Mouse (Mus musculus) left cerebral cortex, adult 18-20 months (tissue): ENCODE data around the gene Cdk5rap2. TPM values are rescaled to one million over a fixed set of nuclear protein-coding genes. Genes with fewer than 3 reads are reported as not detected.

Source experiments
- DNase-seq, 2 experiments: peaks; one replicate each; pipeline ENCODE4 v3.0.0; 2021 to 2022; ENCODE audit warnings: low spot score in 2 of 2, mixed read lengths in 1 of 2
- long read RNA-seq, 2 experiments: library from polyadenylated mRNA; stranded (forward); transcript quantifications; one replicate each; pipeline ENCODE4 v2.0.0; 2021
- total RNA-seq, 2 experiments: library from RNA; stranded (reverse); gene quantifications; 2 replicates each; pipeline ENCODE4 v1.2.3; 2021

The Cdk5rap2 gene
- total RNA-seq = 1 to 10 TPM; 6.3 to 7.1 TPM
- long read RNA-seq, experiment 1, full-length matches to known transcripts = 2 of 8 reads
- long read RNA-seq, experiment 1, partial matches to known transcripts = 2 of 8 reads
- long read RNA-seq, experiment 1, other reads (novel, unspliced or antisense) = 4 of 8 reads
- long read RNA-seq, experiment 2 = 0 reads

DNA sequence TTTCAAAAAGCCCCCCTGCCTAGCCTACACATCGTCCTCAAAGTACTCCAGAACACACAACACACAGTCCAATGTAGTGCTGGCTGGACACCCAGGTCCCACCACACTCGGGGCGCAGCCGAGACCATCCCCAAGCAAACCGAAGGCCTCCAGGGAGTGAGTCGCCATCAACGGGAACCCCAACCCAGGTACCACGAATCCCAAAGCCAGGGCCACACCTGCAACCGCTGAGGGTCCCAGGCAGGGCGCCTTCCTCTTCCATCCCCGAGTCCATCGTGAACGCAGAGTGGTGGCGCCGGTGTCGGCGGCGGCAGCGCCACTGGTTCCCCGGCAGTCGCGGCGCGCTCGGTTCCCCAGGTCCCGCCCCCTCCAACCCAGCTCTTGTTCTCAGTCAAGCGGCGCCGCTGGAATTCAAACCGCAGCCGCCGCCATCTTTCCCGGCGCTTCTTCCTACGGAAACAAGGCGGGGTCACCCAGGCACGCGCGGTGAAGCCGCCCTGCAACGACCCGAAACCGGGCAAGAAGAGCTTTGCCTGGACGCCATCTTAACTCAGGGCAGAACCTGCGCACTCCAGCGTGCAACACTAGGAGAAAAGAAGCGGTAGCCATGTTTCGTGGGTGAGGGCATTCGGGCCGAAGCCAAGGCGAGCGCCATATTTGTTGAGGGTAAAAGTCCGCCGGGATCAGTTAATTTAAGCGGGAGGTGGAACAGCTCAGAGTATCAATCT, at the start of gene Cdk5rap2:
Cdk5rap2 (minus strand) TSS at position 450 of the 728 bp plus-strand sequence.
- DNase-seq = peak; percentile 94 to 97

GRCm38 (mm10) chr4:70452161-70452560, 41.9 kb upstream of the Cdk5rap2 start:
- no peak for DNase-seq

DNA sequence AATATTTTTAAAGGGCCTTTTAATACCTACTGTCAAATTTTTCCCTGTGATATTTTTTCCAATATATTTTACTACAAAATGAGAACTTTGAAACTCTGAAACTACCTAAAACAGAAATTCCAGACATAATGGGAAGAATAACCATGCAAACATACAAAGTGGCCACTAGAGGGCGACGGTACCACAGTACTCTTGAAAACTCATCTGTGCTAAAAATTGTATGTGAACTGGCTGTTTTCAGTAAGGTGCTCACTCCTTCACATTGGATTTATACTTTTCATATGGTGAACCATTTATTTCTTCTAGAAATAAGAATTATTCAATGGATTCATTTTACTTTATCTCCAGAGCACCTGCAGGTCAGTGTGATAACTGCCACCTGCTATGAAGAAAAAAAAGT, 41.5 kb upstream of the Cdk5rap2 start:
- peak; percentile 50 for DNase-seq

DNA sequence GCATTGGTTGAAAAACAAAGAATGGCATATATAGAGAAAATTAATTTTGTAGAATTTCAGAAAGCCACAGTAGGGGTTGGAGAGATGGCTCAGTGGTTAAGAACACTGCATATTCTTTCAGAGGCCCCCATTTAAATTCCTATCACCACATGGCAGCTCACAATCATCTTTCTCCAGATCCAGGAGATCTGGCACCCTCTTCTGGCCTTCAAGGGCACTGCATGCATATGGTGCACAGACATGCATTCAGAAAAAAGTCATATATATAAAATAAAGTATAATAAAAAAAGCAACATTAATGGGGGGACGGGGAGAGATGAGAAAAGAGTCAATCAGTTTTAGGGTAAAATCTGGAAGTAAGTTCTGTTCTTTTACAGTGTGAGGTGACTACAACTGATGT, 39.4 kb upstream of the Cdk5rap2 start:
- DNase-seq = no peak

DNA sequence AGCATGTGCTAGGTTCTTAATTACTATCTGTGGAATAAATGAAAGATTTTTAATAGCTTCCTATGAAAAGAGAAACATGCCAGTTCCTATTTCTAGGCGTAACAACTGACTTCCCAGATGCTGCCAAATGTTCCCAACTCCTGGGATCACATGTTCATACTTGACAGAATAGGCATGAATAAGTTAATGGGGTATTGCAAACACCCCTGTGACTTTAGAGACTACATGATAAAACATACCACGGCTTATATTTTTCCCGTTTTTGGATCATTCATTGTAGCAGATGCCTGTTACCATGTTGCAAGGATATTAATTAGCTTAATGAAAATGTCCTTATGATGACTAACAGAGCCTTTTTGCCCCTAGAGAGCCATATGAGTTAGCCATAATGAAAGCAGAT, 36.5 kb upstream of the Cdk5rap2 start:
- no peak for DNase-seq

DNA sequence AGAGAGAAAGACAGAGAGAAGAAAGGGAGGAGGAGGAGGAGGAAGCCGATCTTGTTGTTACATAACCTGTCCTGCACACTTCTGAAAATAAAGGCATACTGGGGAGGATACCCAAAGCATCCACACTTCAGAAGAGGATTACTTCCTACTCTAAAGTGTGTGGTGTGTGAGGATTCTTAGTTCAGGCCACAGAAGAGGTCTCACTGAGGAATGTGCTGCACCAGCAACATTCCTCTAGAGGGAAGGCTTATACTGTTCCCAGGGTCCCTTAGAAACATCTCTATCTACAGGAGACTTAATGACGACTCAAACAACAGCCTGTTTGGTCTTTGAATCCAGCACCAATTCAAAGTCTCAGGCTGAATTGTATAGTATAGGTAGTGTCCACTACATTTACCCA, 10.0 kb upstream of the Cdk5rap2 start:
- no peak for DNase-seq

DNA sequence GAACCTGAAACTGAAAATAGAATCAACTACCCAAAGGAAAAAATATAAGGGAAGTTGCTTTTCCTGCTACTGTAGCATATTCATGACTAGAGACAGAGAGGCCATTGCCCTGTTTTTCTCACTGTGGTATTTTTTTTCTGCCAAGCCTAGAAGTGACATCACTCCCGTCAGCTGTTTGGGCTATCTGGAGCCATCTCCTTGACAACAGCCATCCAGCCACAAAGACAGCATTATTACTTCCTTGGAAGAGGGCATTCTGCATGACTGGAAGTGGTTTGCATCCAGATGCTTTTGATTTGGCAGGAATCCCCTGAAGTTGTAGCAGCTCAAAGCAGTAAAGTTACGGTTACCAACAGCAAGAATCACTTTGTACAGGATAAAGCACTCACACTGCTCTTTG, 1.9 kb upstream of the Cdk5rap2 start:
- DNase-seq = peak in 1 of 2 experiments; percentile 9

DNA sequence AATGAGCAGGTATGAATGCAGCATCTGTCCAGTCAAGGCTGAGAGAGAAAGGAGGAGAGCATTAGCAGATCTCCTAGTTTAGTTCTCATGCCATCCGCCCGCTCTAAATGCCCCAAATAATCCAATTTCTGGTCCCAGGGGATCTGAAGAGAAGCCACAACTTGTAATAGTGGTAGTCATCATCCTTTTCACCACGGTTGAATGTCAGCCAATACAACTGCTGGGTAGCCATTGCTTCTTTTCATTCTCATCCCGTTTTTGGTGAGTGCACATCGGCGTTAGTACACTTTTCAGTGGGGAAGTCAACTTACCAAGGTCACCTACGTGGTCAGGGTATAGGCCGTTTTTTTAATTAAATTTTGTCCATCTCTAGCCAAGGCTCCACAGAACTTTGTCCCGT, 787 bp downstream of the Cdk5rap2 start:
- no peak for DNase-seq

DNA sequence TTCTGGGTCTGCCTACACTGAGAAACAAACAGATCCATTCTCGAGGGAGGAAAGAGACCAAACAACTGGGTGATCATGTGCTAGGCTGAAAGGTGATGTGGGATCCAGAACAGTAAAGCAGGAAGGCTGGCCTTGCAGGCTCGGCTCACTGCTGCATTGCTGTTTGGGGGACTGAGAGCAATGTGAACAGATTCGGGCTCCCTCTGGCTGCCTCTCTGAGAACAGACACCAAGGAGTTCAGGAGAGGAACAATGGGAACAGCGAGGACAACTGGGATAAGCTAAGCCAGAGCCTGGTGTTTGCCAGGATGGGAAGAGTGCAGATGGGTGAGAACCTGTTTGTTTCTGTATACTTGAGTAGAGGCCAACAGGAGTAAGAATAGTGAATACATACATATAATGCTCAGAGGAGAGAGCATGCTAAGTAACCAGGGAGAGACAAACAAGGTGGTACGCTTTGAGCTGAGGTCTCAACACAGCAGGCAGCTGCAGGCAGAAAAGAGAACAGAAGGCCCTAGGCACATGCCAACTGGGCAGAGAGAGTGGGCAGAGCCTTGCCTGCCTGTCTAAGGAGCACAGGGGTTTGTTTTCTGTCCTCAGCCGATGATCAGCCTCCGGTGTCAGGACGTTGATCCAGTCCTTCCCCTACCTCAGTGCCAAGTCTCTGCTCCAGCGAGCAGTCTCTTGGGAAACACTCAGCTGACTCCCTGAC, 8.0 kb downstream of the Cdk5rap2 start:
- peak; percentile 68 to 80 for DNase-seq

GRCm38 (mm10) chr4:70399476-70399875, 10.8 kb downstream of the Cdk5rap2 start:
- DNase-seq = no peak

- no peak for DNase-seq
Measured at GRCm38 (mm10) chr4:70399074-70399473, 11.2 kb downstream of the Cdk5rap2 start.

DNA sequence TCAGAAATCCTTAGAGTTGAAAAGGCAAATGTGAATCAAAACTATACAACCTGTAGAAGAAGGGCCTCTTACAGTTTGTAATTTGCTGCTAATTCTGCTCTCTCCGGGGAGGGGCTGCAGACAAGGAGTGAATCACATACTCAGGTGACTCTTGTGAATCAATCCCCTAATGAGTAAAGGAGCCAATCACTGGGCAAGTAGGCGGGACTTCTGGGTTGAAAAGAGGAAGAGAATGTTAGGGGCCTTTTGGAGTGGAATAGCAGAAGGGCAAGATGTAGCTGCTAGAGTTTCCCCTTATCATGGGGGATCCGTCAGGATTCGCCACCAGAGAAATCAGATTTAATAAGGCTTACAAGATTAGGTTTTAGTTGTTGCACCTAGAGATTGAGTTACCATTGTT, 12.2 kb downstream of the Cdk5rap2 start:
- no peak for DNase-seq

DNA sequence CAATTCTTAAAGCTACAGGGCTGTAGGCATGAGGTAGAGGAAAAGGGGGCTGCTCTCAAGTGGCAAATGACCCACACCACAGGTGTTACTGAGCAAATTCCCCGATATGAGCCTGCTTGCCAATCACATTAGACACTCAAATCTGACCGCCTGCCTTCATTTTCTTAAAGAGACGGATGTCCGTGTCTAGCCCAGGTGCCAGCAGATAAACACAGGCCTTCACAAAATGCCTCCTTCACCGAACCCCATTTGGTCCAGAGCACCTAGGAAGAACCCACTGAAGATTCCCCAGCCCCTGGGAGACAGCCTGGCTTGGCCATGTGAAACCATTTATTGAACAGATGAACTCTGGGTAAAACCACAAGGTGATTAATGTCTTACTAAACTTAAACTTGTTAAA, 13.5 kb downstream of the Cdk5rap2 start:
- DNase-seq = no peak

DNA sequence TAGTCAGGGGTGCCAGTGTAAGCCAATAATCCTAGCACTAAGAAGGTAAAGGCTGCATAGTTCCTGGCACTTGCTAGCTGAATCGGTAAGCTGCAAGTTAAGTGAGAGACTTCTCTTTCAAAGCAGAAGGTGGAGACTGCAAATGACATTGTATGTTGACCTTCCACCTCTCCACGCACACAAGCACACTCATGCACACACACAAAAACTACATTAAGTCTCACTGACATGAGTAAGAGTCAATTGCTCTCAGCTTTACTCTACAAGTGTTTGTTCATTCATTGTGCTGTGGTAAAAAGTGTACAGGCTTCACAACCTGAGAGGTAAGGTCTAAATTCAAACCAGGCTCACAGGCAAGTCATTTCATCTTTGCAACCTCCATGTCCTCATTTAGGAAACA, 15.5 kb downstream of the Cdk5rap2 start:
- no peak for DNase-seq

- DNase-seq = peak in 1 of 2 experiments; percentile 16
Measured at GRCm38 (mm10) chr4:70391760-70392372, 18.4 kb downstream of the Cdk5rap2 start.

DNA sequence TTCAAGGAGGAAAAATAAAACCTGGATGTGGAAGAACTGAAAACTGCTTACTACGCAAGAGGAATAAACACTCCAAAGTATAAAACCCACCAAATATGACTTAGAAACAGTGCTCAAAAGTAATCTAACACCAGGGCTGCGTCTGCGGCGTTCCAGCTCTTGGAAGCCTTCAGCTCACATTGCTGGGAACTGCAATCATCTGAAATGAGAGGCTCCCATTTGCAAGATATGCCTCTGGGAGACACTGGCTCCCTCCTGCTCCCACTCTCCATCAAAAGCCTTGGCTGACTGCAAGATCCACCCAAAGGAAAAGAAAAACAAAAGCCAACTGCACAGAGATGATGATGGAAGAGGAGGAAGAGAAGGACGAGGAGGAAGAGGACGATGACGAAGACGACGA, 19.2 kb downstream of the Cdk5rap2 start:
- peak in 1 of 2 experiments; percentile 5 for DNase-seq

DNA sequence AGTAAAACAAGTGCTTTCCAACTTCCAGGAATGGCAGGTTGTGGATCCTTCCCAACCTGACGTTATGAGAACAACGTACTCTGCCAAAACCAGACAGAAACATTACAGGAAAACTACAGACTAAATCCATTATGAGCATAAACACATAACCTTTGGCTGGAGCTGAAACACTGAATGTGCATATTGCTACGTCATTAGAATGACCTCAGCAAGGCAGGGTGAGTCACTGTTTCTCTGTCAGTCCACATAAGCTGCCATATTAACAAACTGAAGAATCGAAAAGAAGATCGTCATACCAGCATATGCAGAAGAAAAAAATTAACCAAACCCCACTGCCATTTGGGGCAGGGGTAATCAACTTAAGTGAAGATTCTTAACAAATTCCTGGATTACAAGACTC, 24.0 kb downstream of the Cdk5rap2 start:
- DNase-seq = no peak

DNA sequence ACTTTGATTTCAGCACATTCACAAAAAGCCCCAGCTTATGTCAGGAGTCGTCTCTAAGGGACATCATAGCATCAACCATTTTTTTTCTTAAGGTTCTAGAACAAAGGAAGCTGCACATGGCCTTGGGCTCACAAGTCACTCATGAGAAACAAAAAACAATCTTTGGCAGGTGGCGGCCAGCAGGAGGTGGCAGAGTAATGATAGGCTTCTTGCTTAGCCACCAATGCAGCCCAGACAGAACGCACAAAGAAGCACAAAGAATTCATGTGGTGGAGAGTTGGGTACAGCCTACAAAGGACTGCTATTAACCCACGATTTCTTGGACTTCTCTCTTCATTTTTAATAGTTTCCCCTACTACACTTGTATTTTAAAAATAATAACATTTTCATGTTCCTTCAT, 32.9 kb downstream of the Cdk5rap2 start:
- no peak for DNase-seq

GRCm38 (mm10) chr4:70365061-70365858, 45.0 kb downstream of the Cdk5rap2 start:
- DNase-seq = no peak

DNA sequence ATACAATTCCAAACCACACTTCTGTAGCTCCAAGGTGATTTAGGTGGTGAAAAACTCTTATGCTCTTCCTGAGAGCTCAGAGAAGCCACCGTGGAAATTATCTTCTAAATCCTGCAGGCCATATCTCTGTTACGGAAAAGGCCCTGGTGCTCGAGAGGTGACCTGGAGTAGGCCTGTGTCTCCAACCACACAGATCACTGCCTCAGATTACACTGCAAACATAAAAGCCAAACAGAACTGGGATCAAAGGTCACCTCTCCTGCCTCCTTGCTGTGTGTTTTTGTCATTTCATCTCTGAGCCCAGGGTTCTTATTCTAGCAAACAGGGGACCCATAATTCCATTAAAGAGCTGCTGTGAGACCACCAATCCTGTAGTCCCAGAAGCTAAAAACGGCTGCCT, 48.9 kb downstream of the Cdk5rap2 start:
- DNase-seq = no peak
